Mouse (Mus musculus) liver, postnatal 0 days (tissue): ENCODE results near the gene D630023F18Rik.

Source experiments
- CTCF ChIP-seq: sonication (generic); IDR thresholded peaks from 2 replicates; pipeline ENCODE4 v1.5.1; 2016; ENCODE audit warnings: antibody characterized with exemption, low read depth
- EP300 ChIP-seq: IDR thresholded peaks from 2 replicates; pipeline ENCODE4 v1.6.1; 2016; ENCODE audit warnings: antibody characterized with exemption, low read depth, mild to moderate bottlenecking

DNA sequence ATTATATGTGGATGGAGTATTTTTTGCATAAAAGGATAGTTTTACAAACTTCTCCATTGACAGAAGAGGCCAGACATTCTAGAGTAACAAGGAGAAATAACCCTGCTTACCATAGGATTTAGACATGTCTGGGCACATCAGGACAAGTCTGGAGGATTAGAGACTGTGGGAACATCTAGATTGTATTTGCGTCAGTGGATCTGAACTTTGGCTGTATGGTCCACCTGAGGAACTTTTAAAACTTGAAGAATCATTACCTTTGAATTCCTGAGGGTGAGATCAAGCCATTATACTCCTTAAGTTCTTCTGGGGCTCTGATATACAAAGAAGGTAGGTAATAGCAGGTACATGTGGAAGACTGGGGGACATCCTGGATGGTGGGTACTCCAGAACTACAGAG lies 8.7 kb upstream of the D630023F18Rik start:
- TF ChIP-seq EP300, result no peak
- no peak for TF ChIP-seq CTCF
